Mouse (Mus musculus): ENCODE measurements around the gene Mmrn2. TPM values are rescaled to one million over a fixed set of nuclear protein-coding genes. Genes with fewer than 3 reads are reported as not detected.

Mmrn2 gene
- total RNA-seq (2014; rRNA removed) (6.8 and 8.1 TPM in 2 replicates), polyA plus RNA-seq (2015; fragmentation: Nextera tagmentation; extraction: Ambion mirVana) (2.5 and 2.6 TPM in 2 replicates)

- Histone ChIP-seq H3K36me3 (ENCODE audit: insufficient read depth, low read length) (no peaks in the 10 kb centered on the region), H3K27ac (no peak within 1 kb of the TSS), H3K4me3 (ENCODE audit: low read length) (no peak within 1 kb of the TSS), H3K9ac (replicated peaks; ENCODE audit: low read length) (no peak within 1 kb of the TSS), H3K27me3 (ENCODE audit: insufficient read depth, low read length) (no peaks in the 10 kb centered on the region), H3K4me1 (ENCODE audit: insufficient read depth, low read length) (no peaks in the 10 kb centered on the region; the same call in 1 of the 2 replicates), H3K4me2 (ENCODE audit: low read depth, low read length) (no peak within 1 kb of the TSS), H3K9me3 (ENCODE audit: low read length) (no peaks in the 10 kb centered on the region)
- no peak for ATAC-seq
- TF ChIP-seq CTCF (IDR thresholded peaks at IDR 0.05; ENCODE audit: low read depth), result no peak
- DNase-seq (ENCODE audit: low spot score), result no peak
- WGBS, result 79% methylated on average over 13 of the region's 13 CpGs
Observed at GRCm38 (mm10) chr14:34375415-34375904, at the start of gene Mmrn2. Gene Mmrn2, plus strand, starts transcription at chr14:34375465.

GRCm38 (mm10) chr14:34326606-34327005 is 48.7 kb upstream of the Mmrn2 start:
- Histone ChIP-seq H3K4me3 (ENCODE audit: low read length) (no peak overlapping the region), H3K27me3 (ENCODE audit: insufficient read depth, low read length) (no peaks in the 10 kb centered on the region), H3K9ac (replicated peaks; ENCODE audit: low read length) (no peak overlapping the region), H3K27ac (no peak overlapping the region), H3K4me2 (ENCODE audit: low read depth, low read length) (no peak overlapping the region), H3K36me3 (ENCODE audit: insufficient read depth, low read length) (peaks cover 29% of the 10 kb centered on the region), H3K9me3 (ENCODE audit: low read length) (no peaks in the 10 kb centered on the region), H3K4me1 (ENCODE audit: insufficient read depth, low read length) (no peaks in the 10 kb centered on the region)
- DNase-seq (ENCODE audit: low spot score) (no peak), ATAC-seq (no peak)
- TF ChIP-seq CTCF (IDR thresholded peaks at IDR 0.05; ENCODE audit: low read depth), result no peak
- WGBS, result 94% methylated on average over 3 of the region's 3 CpGs

GRCm38 (mm10) chr14:34327618-34328017 is 47.6 kb upstream of the Mmrn2 start:
- no peaks in the 10 kb centered on the region for H3K27me3 ChIP-seq (ENCODE audit: insufficient read depth, low read length)
- H3K9ac ChIP-seq (replicated peaks; ENCODE audit: low read length), result no peak overlapping the region
- no peak for ATAC-seq
- 88% methylated on average over 1 of the region's 1 CpGs for WGBS
- H3K9me3 ChIP-seq (ENCODE audit: low read length), result no peaks in the 10 kb centered on the region
- no peak for TF ChIP-seq CTCF (IDR thresholded peaks at IDR 0.05; ENCODE audit: low read depth)
- H3K4me1 ChIP-seq (ENCODE audit: insufficient read depth, low read length), result no peaks in the 10 kb centered on the region
- H3K36me3 ChIP-seq (ENCODE audit: insufficient read depth, low read length), result peaks cover 35% of the 10 kb centered on the region
- no peak overlapping the region for H3K4me3 ChIP-seq (ENCODE audit: low read length)
- no peak overlapping the region for H3K27ac ChIP-seq
- no peak for DNase-seq (ENCODE audit: low spot score)
- H3K4me2 ChIP-seq (ENCODE audit: low read depth, low read length), result no peak overlapping the region

- Histone ChIP-seq H3K27me3 (ENCODE audit: insufficient read depth, low read length) (no peaks in the 10 kb centered on the region), H3K4me1 (ENCODE audit: insufficient read depth, low read length) (no peaks in the 10 kb centered on the region), H3K27ac (peak overlapping the region; percentile 74), H3K9ac (replicated peaks; ENCODE audit: low read length) (no peak overlapping the region), H3K4me2 (ENCODE audit: low read depth, low read length) (no peak overlapping the region), H3K4me3 (ENCODE audit: low read length) (no peak overlapping the region), H3K9me3 (ENCODE audit: low read length) (no peaks in the 10 kb centered on the region), H3K36me3 (ENCODE audit: insufficient read depth, low read length) (peaks cover 41% of the 10 kb centered on the region)
- 72% methylated on average over 9 of the region's 9 CpGs for WGBS
- peak; percentile 86 for ATAC-seq
- DNase-seq (ENCODE audit: low spot score), result peak; percentile 68
- TF ChIP-seq CTCF (IDR thresholded peaks at IDR 0.05; ENCODE audit: low read depth), result no peak
Observed at GRCm38 (mm10) chr14:34330657-34331158, 44.6 kb upstream of the Mmrn2 start.

GRCm38 (mm10) chr14:34331886-34332285 is 43.4 kb upstream of the Mmrn2 start:
- peaks cover 52% of the 10 kb centered on the region for H3K36me3 ChIP-seq (ENCODE audit: insufficient read depth, low read length)
- peak; percentile 16; the same call in 1 of the 2 replicates for ATAC-seq
- no peaks in the 10 kb centered on the region for H3K4me1 ChIP-seq (ENCODE audit: insufficient read depth, low read length)
- 66% methylated on average over 3 of the region's 3 CpGs for WGBS
- no peaks in the 10 kb centered on the region for H3K9me3 ChIP-seq (ENCODE audit: low read length)
- no peaks in the 10 kb centered on the region for H3K27me3 ChIP-seq (ENCODE audit: insufficient read depth, low read length)
- no peak overlapping the region for H3K9ac ChIP-seq (replicated peaks; ENCODE audit: low read length)
- DNase-seq (ENCODE audit: low spot score), result peak; percentile 60
- H3K27ac ChIP-seq, result peak overlapping the region; percentile 74
- H3K4me3 ChIP-seq (ENCODE audit: low read length), result no peak overlapping the region
- no peak for TF ChIP-seq CTCF (IDR thresholded peaks at IDR 0.05; ENCODE audit: low read depth)
- no peak overlapping the region for H3K4me2 ChIP-seq (ENCODE audit: low read depth, low read length)

- DNase-seq (ENCODE audit: low spot score), result peak; percentile 76
- H3K27me3 ChIP-seq (ENCODE audit: insufficient read depth, low read length), result no peaks in the 10 kb centered on the region
- peak overlapping the region; percentile 62 for H3K27ac ChIP-seq
- ATAC-seq, result peak; percentile 90
- WGBS, result 70% methylated on average over 5 of the region's 5 CpGs
- no peaks in the 10 kb centered on the region for H3K4me1 ChIP-seq (ENCODE audit: insufficient read depth, low read length)
- H3K9ac ChIP-seq (replicated peaks; ENCODE audit: low read length), result no peak overlapping the region
- no peaks in the 10 kb centered on the region for H3K9me3 ChIP-seq (ENCODE audit: low read length)
- no peak for TF ChIP-seq CTCF (IDR thresholded peaks at IDR 0.05; ENCODE audit: low read depth)
- no peak overlapping the region for H3K4me3 ChIP-seq (ENCODE audit: low read length)
- no peak overlapping the region for H3K4me2 ChIP-seq (ENCODE audit: low read depth, low read length)
- H3K36me3 ChIP-seq (ENCODE audit: insufficient read depth, low read length), result peaks cover 55% of the 10 kb centered on the region
Observed at GRCm38 (mm10) chr14:34332476-34332875, 42.8 kb upstream of the Mmrn2 start.

GRCm38 (mm10) chr14:34339446-34339845 is 35.8 kb upstream of the Mmrn2 start:
- peaks cover 69% of the 10 kb centered on the region for H3K36me3 ChIP-seq (ENCODE audit: insufficient read depth, low read length)
- H3K9me3 ChIP-seq (ENCODE audit: low read length), result no peaks in the 10 kb centered on the region
- 39% methylated on average over 1 of the region's 1 CpGs for WGBS
- TF ChIP-seq CTCF (IDR thresholded peaks at IDR 0.05; ENCODE audit: low read depth), result no peak
- ATAC-seq, result peak; percentile 66
- peak overlapping the region; percentile 29; the same call in 1 of the 2 replicates for H3K27ac ChIP-seq
- H3K4me3 ChIP-seq (ENCODE audit: low read length), result no peak overlapping the region
- no peak overlapping the region for H3K4me2 ChIP-seq (ENCODE audit: low read depth, low read length)
- H3K4me1 ChIP-seq (ENCODE audit: insufficient read depth, low read length), result no peaks in the 10 kb centered on the region
- DNase-seq (ENCODE audit: low spot score), result peak; percentile 65
- no peak overlapping the region for H3K9ac ChIP-seq (replicated peaks; ENCODE audit: low read length)
- no peaks in the 10 kb centered on the region for H3K27me3 ChIP-seq (ENCODE audit: insufficient read depth, low read length)
